Mouse (Mus musculus): ENCODE results near the gene Tbx18. TPM values are rescaled to one million over a fixed set of nuclear protein-coding genes. Genes with fewer than 3 reads are reported as not detected.

Tbx18 gene
- total RNA-seq, 1 experiment, result 0.58 TPM

GRCm38 (mm10) chr9:87740667-87741066 is 9.6 kb upstream of the Tbx18 start:
- peaks cover 0 to 3% of the 10 kb centered on the region in 2 experiments; a peak in 1 of 4 replicates for H3K4me1 ChIP-seq (ENCODE audit: control insufficient read depth in 2 of 2, insufficient read depth in 2 of 2, low read length in 2 of 2, poor library complexity in 1 of 2)
- H3K27ac ChIP-seq (ENCODE audit: insufficient read depth, low read depth, low read length, poor library complexity, severe bottlenecking), result no peak overlapping the region
- TF ChIP-seq ZC3H11A (IDR thresholded peaks at IDR 0.05; ENCODE audit: borderline replicate concordance, low read depth, low read length) (peak; percentile 25; the same call in 1 of the 2 replicates), CHD2 (IDR thresholded peaks at IDR 0.05; ENCODE audit: low read depth, low read length) (no peak)
- in situ Hi-C loops (cut with MboI; ENCODE audit: low sequenced_read_pairs in 2 of 2, unreplicated experiment in 2 of 2), result no loop called here
- H3K36me3 ChIP-seq (ENCODE audit: control insufficient read depth, insufficient read depth, low read length, poor library complexity, severe bottlenecking), result no peaks in the 10 kb centered on the region
- peak overlapping the region; percentile 18 to 57; a peak in 2 of 4 replicates for H3K4me3 ChIP-seq (ENCODE audit: insufficient read depth in 1 of 2, low read depth in 1 of 2, low read length in 2 of 2, poor library complexity in 1 of 2, severe bottlenecking in 1 of 2)
- no peaks in the 10 kb centered on the region for H3K9me3 ChIP-seq (ENCODE audit: control insufficient read depth, insufficient read depth, low read depth, low read length)
- DNase-seq (ENCODE audit: low read depth, low spot score), result no peak
- no peak overlapping the region for H3K9ac ChIP-seq (ENCODE audit: insufficient read depth, low read depth, low read length, poor library complexity, severe bottlenecking)

GRCm38 (mm10) chr9:87740241-87740645 is 9.2 kb upstream of the Tbx18 start:
- H3K27ac ChIP-seq (ENCODE audit: insufficient read depth, low read depth, low read length, poor library complexity, severe bottlenecking), result no peak overlapping the region
- no peak for TF ChIP-seq ZC3H11A (IDR thresholded peaks at IDR 0.05; ENCODE audit: borderline replicate concordance, low read depth, low read length)
- no peak for TF ChIP-seq HCFC1 (IDR thresholded peaks at IDR 0.05; ENCODE audit: borderline replicate concordance, insufficient read depth, low read length)
- no peak for TF ChIP-seq ZNF384 (IDR thresholded peaks at IDR 0.05; ENCODE audit: low read depth, low read length)
- no peak for TF ChIP-seq MAFK (IDR thresholded peaks at IDR 0.05; ENCODE audit: insufficient read depth, low read depth, low read length)
- no peak for TF ChIP-seq CHD2 (IDR thresholded peaks at IDR 0.05; ENCODE audit: low read depth, low read length)
- H3K9me3 ChIP-seq (ENCODE audit: control insufficient read depth, insufficient read depth, low read depth, low read length), result no peaks in the 10 kb centered on the region
- peak overlapping the region; percentile 18 to 57; a peak in 3 of 4 replicates for H3K4me3 ChIP-seq (ENCODE audit: insufficient read depth in 1 of 2, low read depth in 1 of 2, low read length in 2 of 2, poor library complexity in 1 of 2, severe bottlenecking in 1 of 2)
- DNase-seq (ENCODE audit: low read depth, low spot score), result no peak
- no peak overlapping the region for H3K9ac ChIP-seq (ENCODE audit: insufficient read depth, low read depth, low read length, poor library complexity, severe bottlenecking)
- no peaks in the 10 kb centered on the region for H3K36me3 ChIP-seq (ENCODE audit: control insufficient read depth, insufficient read depth, low read length, poor library complexity, severe bottlenecking)
- in situ Hi-C loops (cut with MboI; ENCODE audit: low sequenced_read_pairs in 2 of 2, unreplicated experiment in 2 of 2), result no loop called here
- peaks cover 0 to 3% of the 10 kb centered on the region in 2 experiments; a peak in 1 of 4 replicates for H3K4me1 ChIP-seq (ENCODE audit: control insufficient read depth in 2 of 2, insufficient read depth in 2 of 2, low read length in 2 of 2, poor library complexity in 1 of 2)

- Histone ChIP-seq H3K27ac (ENCODE audit: insufficient read depth, low read depth, low read length, poor library complexity, severe bottlenecking) (no peak overlapping the region), H3K36me3 (ENCODE audit: control insufficient read depth, insufficient read depth, low read length, poor library complexity, severe bottlenecking) (no peaks in the 10 kb centered on the region), H3K4me3 (ENCODE audit: insufficient read depth in 1 of 2, low read depth in 1 of 2, low read length in 2 of 2, poor library complexity in 1 of 2, severe bottlenecking in 1 of 2) (peak overlapping the region; percentile 51 to 57), H3K9me3 (ENCODE audit: control insufficient read depth, insufficient read depth, low read depth, low read length) (no peaks in the 10 kb centered on the region), H3K4me1 (ENCODE audit: control insufficient read depth in 2 of 2, insufficient read depth in 2 of 2, low read length in 2 of 2, poor library complexity in 1 of 2) (peaks cover 0 to 3% of the 10 kb centered on the region in 2 experiments; a peak in 1 of 4 replicates), H3K9ac (ENCODE audit: insufficient read depth, low read depth, low read length, poor library complexity, severe bottlenecking) (no peak overlapping the region)
- DNase-seq (ENCODE audit: low read depth, low spot score), result no peak
- in situ Hi-C loops (cut with MboI; ENCODE audit: low sequenced_read_pairs in 2 of 2, unreplicated experiment in 2 of 2), result loop anchor here in 1 of 2 experiments (5.0 kb wide), 1 partner anchor 588 kb away; the partner anchor contains the start of gene Nt5e
- TF ChIP-seq HCFC1 (IDR thresholded peaks at IDR 0.05; ENCODE audit: borderline replicate concordance, insufficient read depth, low read length), result 0 out of 2 replicates have a peak, but pooled peaks have one; percentile 39
- no peak for TF ChIP-seq MAFK (IDR thresholded peaks at IDR 0.05; ENCODE audit: insufficient read depth, low read depth, low read length)
Observed at GRCm38 (mm10) chr9:87739543-87740161, 8.6 kb upstream of the Tbx18 start.

- H3K4me3 ChIP-seq (ENCODE audit: insufficient read depth in 1 of 2, low read depth in 1 of 2, low read length in 2 of 2, poor library complexity in 1 of 2, severe bottlenecking in 1 of 2), result peak overlapping the region; percentile 51 to 57
Observed at GRCm38 (mm10) chr9:87738766-87739542, 7.9 kb upstream of the Tbx18 start.

More at GRCm38 (mm10) chr9:87738766-87739542, 7.9 kb upstream of the Tbx18 start:
- no peaks in the 10 kb centered on the region for H3K9me3 ChIP-seq (ENCODE audit: control insufficient read depth, insufficient read depth, low read depth, low read length)
- H3K9ac ChIP-seq (ENCODE audit: insufficient read depth, low read depth, low read length, poor library complexity, severe bottlenecking), result no peak overlapping the region
- no peak for TF ChIP-seq MAFK (IDR thresholded peaks at IDR 0.05; ENCODE audit: insufficient read depth, low read depth, low read length)
- TF ChIP-seq ZC3H11A (IDR thresholded peaks at IDR 0.05; ENCODE audit: borderline replicate concordance, low read depth, low read length), result no peak
- no peak for TF ChIP-seq HCFC1 (IDR thresholded peaks at IDR 0.05; ENCODE audit: borderline replicate concordance, insufficient read depth, low read length)
- no peak for TF ChIP-seq CHD2 (IDR thresholded peaks at IDR 0.05; ENCODE audit: low read depth, low read length)
- no peak for TF ChIP-seq ZNF384 (IDR thresholded peaks at IDR 0.05; ENCODE audit: low read depth, low read length)
- H3K4me1 ChIP-seq (ENCODE audit: control insufficient read depth in 2 of 2, insufficient read depth in 2 of 2, low read length in 2 of 2, poor library complexity in 1 of 2), result peaks cover 0 to 3% of the 10 kb centered on the region in 2 experiments; a peak in 1 of 4 replicates
- no peak overlapping the region for H3K27ac ChIP-seq (ENCODE audit: insufficient read depth, low read depth, low read length, poor library complexity, severe bottlenecking)
- no peak for DNase-seq (ENCODE audit: low read depth, low spot score)
- in situ Hi-C loops (cut with MboI; ENCODE audit: low sequenced_read_pairs in 2 of 2, unreplicated experiment in 2 of 2), result loop anchor here in 1 of 2 experiments (5.0 kb wide), 1 partner anchor 588 kb away; the partner anchor contains the start of gene Nt5e
- H3K36me3 ChIP-seq (ENCODE audit: control insufficient read depth, insufficient read depth, low read length, poor library complexity, severe bottlenecking), result no peaks in the 10 kb centered on the region
